Mouse (Mus musculus): ENCODE results near the gene Amh.

DNA sequence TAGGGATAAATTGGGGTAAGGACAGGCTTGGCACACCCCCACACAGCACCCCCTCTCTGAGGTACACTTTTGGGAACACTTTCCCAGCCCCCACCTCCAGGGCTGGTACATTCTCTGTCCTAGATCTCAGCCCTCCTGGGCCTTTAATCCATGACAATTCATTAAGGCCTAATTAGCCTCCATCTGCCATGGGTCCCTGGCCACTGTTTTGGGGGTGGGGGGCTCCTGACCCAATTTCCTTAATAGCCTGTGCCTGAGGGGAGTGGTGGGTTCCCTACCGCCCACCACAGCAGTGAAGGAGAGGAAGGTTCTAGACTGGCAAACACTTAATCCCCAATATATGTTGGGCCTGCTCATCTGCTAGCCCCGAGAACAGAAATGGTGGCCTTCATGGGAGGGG lies 36.6 kb downstream of the Amh start:
- TF ChIP-seq CTCF (IDR thresholded peaks at IDR 0.05) (no peak), POLR2A (IDR thresholded peaks at IDR 0.05; ENCODE audit: insufficient read depth, low read depth, low read length) (no peak)
